Mouse (Mus musculus): Measurements from ENCODE around the gene Tnnt2. TPM values are rescaled to one million over a fixed set of nuclear protein-coding genes. Genes with fewer than 3 reads are reported as not detected.

Gene Tnnt2
- polyA plus RNA-seq, 1 experiment from 2014 or later, result 2.0 TPM

GRCm38 (mm10) chr1:135813687-135814395 is 22.3 kb upstream of the Tnnt2 start:
- no peak overlapping the region for H3K4me2 ChIP-seq (replicated peaks; ENCODE audit: low read depth, low read length)
- H3K4me1 ChIP-seq (ENCODE audit: control insufficient read depth, insufficient read depth, low read length), result peaks cover 4% of the 10 kb centered on the region
- no peaks in the 10 kb centered on the region for H3K36me3 ChIP-seq (ENCODE audit: control insufficient read depth, insufficient read depth, low read length)
- 74% methylated on average over 5 of the region's 5 CpGs for WGBS
- ATAC-seq (ENCODE audit: low FRiP score, low TSS enrichment), result no peak
- no peak overlapping the region for H3K27ac ChIP-seq (ENCODE audit: low read depth, low read length)
- no peak overlapping the region for H3K9ac ChIP-seq (ENCODE audit: low read depth, low read length)
- peaks cover 12% of the 10 kb centered on the region for H3K27me3 ChIP-seq (ENCODE audit: control insufficient read depth, insufficient read depth, low read length)
- no peak overlapping the region for H3K4me3 ChIP-seq (ENCODE audit: low read length)
- no peaks in the 10 kb centered on the region for H3K9me3 ChIP-seq (ENCODE audit: control insufficient read depth, low read length)

GRCm38 (mm10) chr1:135814531-135814930 is 21.6 kb upstream of the Tnnt2 start:
- Histone ChIP-seq H3K27me3 (ENCODE audit: control insufficient read depth, insufficient read depth, low read length) (peaks cover 16% of the 10 kb centered on the region), H3K4me1 (ENCODE audit: control insufficient read depth, insufficient read depth, low read length) (peaks cover 4% of the 10 kb centered on the region), H3K9me3 (ENCODE audit: control insufficient read depth, low read length) (no peaks in the 10 kb centered on the region), H3K27ac (ENCODE audit: low read depth, low read length) (no peak overlapping the region), H3K4me3 (ENCODE audit: low read length) (no peak overlapping the region), H3K9ac (ENCODE audit: low read depth, low read length) (no peak overlapping the region), H3K36me3 (ENCODE audit: control insufficient read depth, insufficient read depth, low read length) (no peaks in the 10 kb centered on the region), H3K4me2 (replicated peaks; ENCODE audit: low read depth, low read length) (no peak overlapping the region)
- no peak for ATAC-seq (ENCODE audit: low FRiP score, low TSS enrichment)
- WGBS, result 90% methylated on average over 5 of the region's 5 CpGs

GRCm38 (mm10) chr1:135817595-135817994 is 18.6 kb upstream of the Tnnt2 start:
- no peaks in the 10 kb centered on the region for H3K36me3 ChIP-seq (ENCODE audit: control insufficient read depth, insufficient read depth, low read length)
- 52% methylated on average over 4 of the region's 4 CpGs for WGBS
- H3K9me3 ChIP-seq (ENCODE audit: control insufficient read depth, low read length), result no peaks in the 10 kb centered on the region
- H3K4me3 ChIP-seq (ENCODE audit: low read length), result no peak overlapping the region
- H3K4me2 ChIP-seq (replicated peaks; ENCODE audit: low read depth, low read length), result peak overlapping the region; percentile 92; the same call in 1 of the 2 replicates
- H3K9ac ChIP-seq (ENCODE audit: low read depth, low read length), result no peak overlapping the region
- H3K27me3 ChIP-seq (ENCODE audit: control insufficient read depth, insufficient read depth, low read length), result peaks cover 20% of the 10 kb centered on the region
- H3K4me1 ChIP-seq (ENCODE audit: control insufficient read depth, insufficient read depth, low read length), result peaks cover 7% of the 10 kb centered on the region
- no peak overlapping the region for H3K27ac ChIP-seq (ENCODE audit: low read depth, low read length)
- ATAC-seq (ENCODE audit: low FRiP score, low TSS enrichment), result no peak

- Histone ChIP-seq H3K9me3 (ENCODE audit: control insufficient read depth, low read length) (no peaks in the 10 kb centered on the region), H3K9ac (ENCODE audit: low read depth, low read length) (peak within 1 kb of the TSS; percentile 72), H3K36me3 (ENCODE audit: control insufficient read depth, insufficient read depth, low read length) (no peaks in the 10 kb centered on the region), H3K4me1 (ENCODE audit: control insufficient read depth, insufficient read depth, low read length) (peaks cover 7% of the 10 kb centered on the region; the same call in 1 of the 2 replicates), H3K27me3 (ENCODE audit: control insufficient read depth, insufficient read depth, low read length) (peaks cover 20% of the 10 kb centered on the region), H3K27ac (ENCODE audit: low read depth, low read length) (no peak within 1 kb of the TSS), H3K4me3 (ENCODE audit: low read length) (peak within 1 kb of the TSS; percentile 48), H3K4me2 (replicated peaks; ENCODE audit: low read depth, low read length) (peak within 1 kb of the TSS; percentile 92)
- WGBS, result under 1% methylated on average over 62 of the region's 63 CpGs
- peak; percentile 63 for ATAC-seq (ENCODE audit: low FRiP score, low TSS enrichment)
Measured at GRCm38 (mm10) chr1:135818481-135819086, 17.6 kb upstream of the Tnnt2 start, which contains the start of gene Lad1. Lad1 (plus strand) TSS chr1:135818598.

GRCm38 (mm10) chr1:135820071-135820470 is 16.1 kb upstream of the Tnnt2 start:
- H3K9ac ChIP-seq (ENCODE audit: low read depth, low read length), result no peak overlapping the region
- ATAC-seq (ENCODE audit: low FRiP score, low TSS enrichment), result no peak
- H3K27ac ChIP-seq (ENCODE audit: low read depth, low read length), result no peak overlapping the region
- WGBS, result 67% methylated on average over 10 of the region's 10 CpGs
- H3K36me3 ChIP-seq (ENCODE audit: control insufficient read depth, insufficient read depth, low read length), result no peaks in the 10 kb centered on the region
- peak overlapping the region; percentile 48; the same call in 1 of the 2 replicates for H3K4me3 ChIP-seq (ENCODE audit: low read length)
- peak overlapping the region; percentile 92 for H3K4me2 ChIP-seq (replicated peaks; ENCODE audit: low read depth, low read length)
- H3K4me1 ChIP-seq (ENCODE audit: control insufficient read depth, insufficient read depth, low read length), result peaks cover 7% of the 10 kb centered on the region; the same call in 1 of the 2 replicates
- peaks cover 20% of the 10 kb centered on the region for H3K27me3 ChIP-seq (ENCODE audit: control insufficient read depth, insufficient read depth, low read length)
- no peaks in the 10 kb centered on the region for H3K9me3 ChIP-seq (ENCODE audit: control insufficient read depth, low read length)

- no peak overlapping the region for H3K9ac ChIP-seq (ENCODE audit: low read depth, low read length)
- H3K4me2 ChIP-seq (replicated peaks; ENCODE audit: low read depth, low read length), result no peak overlapping the region; the same call in 1 of the 2 replicates
- peak; percentile 15; the same call in 1 of the 2 replicates for ATAC-seq (ENCODE audit: low FRiP score, low TSS enrichment)
- H3K4me1 ChIP-seq (ENCODE audit: control insufficient read depth, insufficient read depth, low read length), result peaks cover 7% of the 10 kb centered on the region; the same call in 1 of the 2 replicates
- H3K27ac ChIP-seq (ENCODE audit: low read depth, low read length), result peak overlapping the region; percentile 11; the same call in 1 of the 2 replicates
- WGBS, result 65% methylated on average over 16 of the region's 16 CpGs
- H3K4me3 ChIP-seq (ENCODE audit: low read length), result no peak overlapping the region; the same call in 1 of the 2 replicates
- H3K9me3 ChIP-seq (ENCODE audit: control insufficient read depth, low read length), result no peaks in the 10 kb centered on the region
- H3K36me3 ChIP-seq (ENCODE audit: control insufficient read depth, insufficient read depth, low read length), result no peaks in the 10 kb centered on the region
- peaks cover 20% of the 10 kb centered on the region for H3K27me3 ChIP-seq (ENCODE audit: control insufficient read depth, insufficient read depth, low read length)
Measured at GRCm38 (mm10) chr1:135820736-135821364, 15.3 kb upstream of the Tnnt2 start.

- Histone ChIP-seq H3K27ac (ENCODE audit: low read depth, low read length) (no peak overlapping the region), H3K9ac (ENCODE audit: low read depth, low read length) (no peak overlapping the region), H3K27me3 (ENCODE audit: control insufficient read depth, insufficient read depth, low read length) (peaks cover 20% of the 10 kb centered on the region), H3K36me3 (ENCODE audit: control insufficient read depth, insufficient read depth, low read length) (no peaks in the 10 kb centered on the region), H3K9me3 (ENCODE audit: control insufficient read depth, low read length) (no peaks in the 10 kb centered on the region), H3K4me2 (replicated peaks; ENCODE audit: low read depth, low read length) (no peak overlapping the region), H3K4me3 (ENCODE audit: low read length) (no peak overlapping the region), H3K4me1 (ENCODE audit: control insufficient read depth, insufficient read depth, low read length) (peaks cover 7% of the 10 kb centered on the region; the same call in 1 of the 2 replicates)
- 78% methylated on average over 7 of the region's 7 CpGs for WGBS
- no peak for ATAC-seq (ENCODE audit: low FRiP score, low TSS enrichment)
Measured at GRCm38 (mm10) chr1:135821780-135822179, 14.4 kb upstream of the Tnnt2 start.

- 20% methylated on average over 1 of the region's 1 CpGs for WGBS
- H3K9me3 ChIP-seq (ENCODE audit: control insufficient read depth, low read length), result no peaks in the 10 kb centered on the region
- ATAC-seq (ENCODE audit: low FRiP score, low TSS enrichment), result no peak
- no peak overlapping the region for H3K27ac ChIP-seq (ENCODE audit: low read depth, low read length)
- no peaks in the 10 kb centered on the region for H3K36me3 ChIP-seq (ENCODE audit: control insufficient read depth, insufficient read depth, low read length)
- H3K9ac ChIP-seq (ENCODE audit: low read depth, low read length), result no peak overlapping the region
- no peaks in the 10 kb centered on the region for H3K4me1 ChIP-seq (ENCODE audit: control insufficient read depth, insufficient read depth, low read length)
- no peak overlapping the region for H3K4me2 ChIP-seq (replicated peaks; ENCODE audit: low read depth, low read length)
- H3K27me3 ChIP-seq (ENCODE audit: control insufficient read depth, insufficient read depth, low read length), result no peaks in the 10 kb centered on the region
- H3K4me3 ChIP-seq (ENCODE audit: low read length), result no peak overlapping the region
Measured at GRCm38 (mm10) chr1:135828918-135829317, 7.2 kb upstream of the Tnnt2 start.

Measured in kidney, embryonic 14.5 days (tissue).